In the genomic region with DNA sequence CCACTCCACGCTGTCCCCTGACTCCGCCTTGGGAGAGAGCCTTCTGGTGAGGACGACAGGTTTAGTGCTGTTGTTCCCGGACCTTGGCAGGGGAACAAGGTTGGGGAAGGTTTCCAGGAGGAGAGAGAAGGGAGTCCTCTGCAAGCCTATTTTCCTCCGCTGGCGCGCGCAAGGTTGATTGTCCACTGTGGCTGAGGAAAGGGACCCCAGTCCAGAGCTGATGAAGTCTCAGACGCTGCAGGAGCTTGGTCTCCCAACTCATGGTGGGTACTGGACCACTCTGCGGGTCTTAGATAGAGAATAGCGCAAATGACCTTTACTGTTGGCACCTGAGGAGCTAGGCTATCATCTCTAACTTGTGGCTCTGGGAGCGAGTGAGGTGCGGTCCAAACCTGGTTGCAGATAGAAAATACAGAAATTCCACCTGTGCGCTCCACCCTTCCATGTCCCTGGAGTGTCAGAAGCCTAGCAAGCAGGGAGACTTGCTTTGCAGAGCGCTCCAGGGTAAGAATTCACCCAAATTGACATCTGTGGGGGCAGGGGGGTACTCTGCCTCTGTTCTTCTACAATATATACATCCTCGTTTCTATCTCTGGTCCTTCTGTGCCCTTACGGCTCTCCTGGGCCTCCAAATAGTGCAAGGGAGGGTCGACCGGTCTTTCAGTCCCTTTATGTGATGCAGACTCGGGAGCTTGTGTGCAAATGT, we compare ENCODE assay signal across 8 mouse cellular contexts. TPM values are rescaled to one million over a fixed set of nuclear protein-coding genes. Genes with fewer than 3 reads are reported as not detected.
DNase-seq lines count a peak whose midpoint lies in the region; ATAC-seq and TF ChIP-seq lines count a peak whose summit lies in the region.

No protein-coding gene starts in this region.

- H3K4me3 ChIP-seq in lung, adult 2 months (replicated peaks; ENCODE audit: extremely low read depth, low read depth, low read length), result peak overlapping the region; percentile 65
- H3K4me3 ChIP-seq in forebrain, embryonic 12.5 days (replicated peaks), result peak overlapping the region; percentile 44
- H3K4me3 ChIP-seq in hindbrain, embryonic 14.5 days (replicated peaks; ENCODE audit: low read length), result peak overlapping the region; percentile 50
- peak overlapping the region; percentile 54 for H3K4me3 ChIP-seq in midbrain, embryonic 16.5 days (ENCODE audit: low read depth, low read length)

- H3K36me3 ChIP-seq in forebrain, embryonic 12.5 days (replicated peaks), result no peaks in the 10 kb centered on the region
- H3K36me3 ChIP-seq in hindbrain, embryonic 14.5 days (replicated peaks; ENCODE audit: control insufficient read depth, insufficient read depth), result no peaks in the 10 kb centered on the region
- H3K36me3 ChIP-seq in midbrain, embryonic 16.5 days (ENCODE audit: control insufficient read depth, insufficient read depth, low read length), result no peaks in the 10 kb centered on the region

- H3K9ac ChIP-seq in forebrain, embryonic 12.5 days, result peak overlapping the region; percentile 54
- peak overlapping the region; percentile 64 for H3K9ac ChIP-seq in hindbrain, embryonic 14.5 days
- peak overlapping the region; percentile 71 for H3K9ac ChIP-seq in midbrain, embryonic 16.5 days (ENCODE audit: low read depth, low read length)

- 23% methylated on average over 20 of the region's 20 CpGs for WGBS in lung, adult 2 months
- 28% methylated on average over 20 of the region's 20 CpGs for whole genome bisulfite sequencing in forebrain, embryonic 12.5 days
- WGBS in hindbrain, embryonic 14.5 days, result 26% methylated on average over 20 of the region's 20 CpGs
- 24% methylated on average over 20 of the region's 20 CpGs for WGBS in midbrain, embryonic 16.5 days

- no peak for TF ChIP-seq CTCF in lung, adult 2 months (IDR thresholded peaks at IDR 0.05; ENCODE audit: insufficient read depth, low read length)

- no peak for ATAC-seq in forebrain, embryonic 12.5 days (ENCODE audit: low FRiP score)
- peak; percentile 21; the same call in 1 of the 2 replicates for ATAC-seq in hindbrain, embryonic 14.5 days (ENCODE audit: low FRiP score)
- ATAC-seq in midbrain, embryonic 16.5 days, result no peak

- H3K4me2 ChIP-seq in forebrain, embryonic 12.5 days, result peak overlapping the region; percentile 73
- H3K4me2 ChIP-seq in hindbrain, embryonic 14.5 days (replicated peaks), result peak overlapping the region; percentile 97
- H3K4me2 ChIP-seq in midbrain, embryonic 16.5 days (ENCODE audit: low read length), result peak overlapping the region; percentile 81

- H3K27ac ChIP-seq in forebrain, embryonic 12.5 days, result no peak overlapping the region
- 0 out of 2 replicates have a peak overlapping the region, but pooled peaks have one; percentile 29 for H3K27ac ChIP-seq in hindbrain, embryonic 14.5 days
- peak overlapping the region; percentile 38; the same call in 1 of the 2 replicates for H3K27ac ChIP-seq in midbrain, embryonic 16.5 days (ENCODE audit: low read length)

- TF ChIP-seq POLR2A in lung, adult 2 months (IDR thresholded peaks at IDR 0.05; ENCODE audit: borderline replicate concordance, extremely low read depth, low read depth, low read length), result no peak

- H3K4me1 ChIP-seq in lung, adult 2 months (ENCODE audit: control insufficient read depth, insufficient read depth, low read length), result peaks cover 4% of the 10 kb centered on the region
- peaks cover 16% of the 10 kb centered on the region; the same call in 1 of the 2 replicates for H3K4me1 ChIP-seq in forebrain, embryonic 12.5 days
- H3K4me1 ChIP-seq in hindbrain, embryonic 14.5 days (replicated peaks; ENCODE audit: control insufficient read depth, insufficient read depth, low read length), result 0 out of 2 replicates have a peak, but pooled peaks cover 6% of the 10 kb centered on the region
- H3K4me1 ChIP-seq in midbrain, embryonic 16.5 days (ENCODE audit: control insufficient read depth, insufficient read depth, low read length), result peaks cover 4% of the 10 kb centered on the region; the same call in 1 of the 2 replicates

- peaks cover 50% of the 10 kb centered on the region for H3K27me3 ChIP-seq in forebrain, embryonic 12.5 days
- peaks cover 23% of the 10 kb centered on the region for H3K27me3 ChIP-seq in hindbrain, embryonic 14.5 days (ENCODE audit: control insufficient read depth, insufficient read depth, low read length)
- H3K27me3 ChIP-seq in midbrain, embryonic 16.5 days (ENCODE audit: control insufficient read depth, insufficient read depth, low read depth, low read length), result peaks cover 4% of the 10 kb centered on the region; the same call in 1 of the 2 replicates

- peak; percentile 5 for DNase-seq in lung, adult 2 months
- DNase-seq in lung, postnatal 25 days (ENCODE audit: low spot score), result no peak
- DNase-seq in hindbrain, embryonic 14.5 days (ENCODE audit: low spot score), result no peak
- no peak for DNase-seq in B cell, adult 2 months
- no peak for DNase-seq in urinary bladder, postnatal 25 days (ENCODE audit: low spot score)
- no peak for DNase-seq in gastrocnemius, postnatal 25 days

- no peaks in the 10 kb centered on the region for H3K9me3 ChIP-seq in forebrain, embryonic 12.5 days
- H3K9me3 ChIP-seq in hindbrain, embryonic 14.5 days (ENCODE audit: control insufficient read depth, low read length), result no peaks in the 10 kb centered on the region
- H3K9me3 ChIP-seq in midbrain, embryonic 16.5 days (replicated peaks; ENCODE audit: control insufficient read depth, low read length, poor library complexity, severe bottlenecking), result no peaks in the 10 kb centered on the region

RNA-seq across cellular contexts. Expression of a gene that starts 1.5 kb away (rescaled TPM):
- polyA plus RNA-seq in lung, adult 2 months (2012; rRNA removed), result 2.6 and 4.4 TPM in 2 replicates
- 0.45 and 0.82 TPM in 2 replicates for polyA plus RNA-seq in forebrain, embryonic 12.5 days (2016; fragmentation: Nextera tagmentation; extraction: Ambion mirVana)
- polyA plus RNA-seq in hindbrain, embryonic 14.5 days (2014; fragmentation: Nextera tagmentation; extraction: Ambion mirVana), result 11.9 and 13.1 TPM in 2 replicates
- polyA plus RNA-seq in midbrain, embryonic 16.5 days (2015; fragmentation: Nextera tagmentation; extraction: Ambion mirVana), result 8.8 and 10.2 TPM in 2 replicates
- total RNA-seq in gastrocnemius, postnatal 25 days (2021), result under 1 TPM; 0.05 TPM
